Mouse (Mus musculus): ENCODE results near the gene Vasp. TPM values are rescaled to one million over a fixed set of nuclear protein-coding genes. Genes with fewer than 3 reads are reported as not detected.

Gene Vasp
- total and polyA plus RNA-seq, 3 experiments: 25.1 to 51.5 (median 30.8) TPM

DNA sequence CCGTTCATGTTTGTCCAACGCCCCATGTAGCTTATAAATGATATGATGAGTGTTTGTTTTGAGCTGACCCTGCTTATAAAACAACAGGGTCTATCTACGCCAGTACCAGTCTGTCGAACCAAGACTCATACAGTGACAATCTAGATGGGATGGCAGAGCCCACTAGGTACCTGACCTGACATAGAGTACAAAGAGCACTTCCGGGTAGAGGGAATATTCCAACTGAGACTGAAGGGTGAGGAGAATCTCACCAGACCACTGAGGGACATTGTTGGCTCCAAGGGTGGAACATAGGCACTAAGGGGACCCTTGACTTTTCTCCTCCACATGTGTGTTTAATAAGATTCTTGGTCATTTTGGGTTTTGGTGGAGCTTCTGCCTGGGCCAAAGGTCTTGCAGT is 42.2 kb downstream of the Vasp start:
- Histone ChIP-seq H3K79me2 (replicated peaks; ENCODE audit: control insufficient read depth, insufficient read depth, low read length) (peaks cover 1% of the 10 kb centered on the region; the same call in 1 of the 2 replicates), H3K4me1 (ENCODE audit: control insufficient read depth, insufficient read depth, low read length) (peaks cover 9% of the 10 kb centered on the region; the same call in 1 of the 2 replicates), H3K36me3 (ENCODE audit: control insufficient read depth, insufficient read depth, low read length) (no peaks in the 10 kb centered on the region; the same call in 1 of the 2 replicates), H3K27ac (peak overlapping the region; percentile 100), H3K4me3 (peak overlapping the region; percentile 84), H3K27me3 (ENCODE audit: control insufficient read depth, insufficient read depth, low read length) (no peaks in the 10 kb centered on the region), H3K9ac (ENCODE audit: low read depth, low read length) (peak overlapping the region; percentile 74)
- no peak for DNase-seq
- TF ChIP-seq EP300 (IDR thresholded peaks at IDR 0.05; ENCODE audit: insufficient read depth, low read depth, low read length) (no peak), CTCF (IDR thresholded peaks at IDR 0.05) (no peak), POLR2A (IDR thresholded peaks at IDR 0.05; ENCODE audit: insufficient read depth, low read depth, low read length) (no peak)
- 20% methylated on average over 5 of the region's 5 CpGs for WGBS
- intact Hi-C loops (cut with DNase I): loop anchor here (2.0 to 5.0 kb wide), 3 partner anchors 41 to 133 kb away; partner anchors contain the start of genes Ercc1 and Vasp

- TF ChIP-seq POLR2A (IDR thresholded peaks at IDR 0.05; ENCODE audit: insufficient read depth, low read depth, low read length): peak; percentile 79
- TF ChIP-seq EP300 (IDR thresholded peaks at IDR 0.05; ENCODE audit: insufficient read depth, low read depth, low read length): 0 out of 2 replicates have a peak, but pooled peaks have one; percentile 4
- TF ChIP-seq CTCF (IDR thresholded peaks at IDR 0.05): no peak
- H3K36me3 ChIP-seq (ENCODE audit: control insufficient read depth, insufficient read depth, low read length): no peaks in the 10 kb centered on the region; the same call in 1 of the 2 replicates
These were observed 42.8 kb downstream of the Vasp start for GRCm38 (mm10) chr7:19228793-19229148.

DNA sequence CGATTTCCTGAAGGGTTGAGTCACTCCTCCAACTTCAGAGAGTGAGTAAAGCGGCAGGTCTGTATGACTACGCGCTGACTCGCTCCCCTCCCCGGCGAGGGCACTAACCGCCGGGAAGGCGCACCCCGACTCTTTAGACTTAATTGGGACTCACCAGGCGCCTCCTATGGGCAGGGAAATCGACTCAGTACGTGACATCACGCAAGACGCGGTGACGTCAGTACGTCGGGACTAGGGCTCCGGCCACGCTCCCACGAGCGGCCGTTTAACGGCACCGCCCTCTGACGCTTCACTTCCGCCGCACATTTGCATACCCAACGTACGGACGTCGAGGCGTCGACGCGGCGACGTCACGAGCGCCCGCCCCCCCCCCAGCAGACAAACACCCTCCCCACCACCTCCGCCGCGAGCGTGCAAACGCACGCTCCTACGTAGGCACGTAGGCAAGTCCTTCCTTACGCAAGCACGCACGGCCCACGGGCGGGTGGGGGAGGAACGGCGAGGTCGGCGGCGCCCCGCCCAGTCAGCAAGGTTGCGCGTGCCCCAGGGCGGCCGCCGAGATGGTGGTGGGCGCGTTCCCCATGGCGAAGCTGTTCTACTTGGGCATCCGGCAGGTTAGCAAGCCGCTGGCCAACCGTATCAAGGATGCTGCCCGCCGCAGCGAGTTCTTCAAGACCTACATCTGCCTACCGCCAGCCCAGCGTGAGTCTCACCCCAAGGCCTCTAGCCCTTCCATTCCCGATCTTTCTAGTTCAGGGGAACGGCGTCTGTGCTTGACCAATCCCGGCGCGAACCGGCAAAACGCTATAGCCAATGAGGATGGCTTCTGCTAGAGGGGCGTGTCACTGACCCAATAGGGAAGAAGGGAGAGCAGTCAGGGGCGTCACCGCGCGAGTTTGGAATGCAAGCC is 43.5 kb downstream of the Vasp start, which contains the start of gene Opa3:
TSS of gene Opa3 (plus strand) at position 452 of the 910 bp plus-strand sequence.
- Histone ChIP-seq H3K27ac (peak within 1 kb of the TSS; percentile 100), H3K79me2 (replicated peaks; ENCODE audit: control insufficient read depth, insufficient read depth, low read length) (peaks cover 1% of the 10 kb centered on the region; the same call in 1 of the 2 replicates), H3K4me3 (peak within 1 kb of the TSS; percentile 84), H3K9ac (ENCODE audit: low read depth, low read length) (peak within 1 kb of the TSS; percentile 82), H3K36me3 (ENCODE audit: control insufficient read depth, insufficient read depth, low read length) (no peaks in the 10 kb centered on the region; the same call in 1 of the 2 replicates), H3K4me1 (ENCODE audit: control insufficient read depth, insufficient read depth, low read length) (peaks cover 9% of the 10 kb centered on the region; the same call in 1 of the 2 replicates), H3K27me3 (ENCODE audit: control insufficient read depth, insufficient read depth, low read length) (no peaks in the 10 kb centered on the region)
- DNase-seq: peak; percentile 98 to 99
- WGBS: under 1% methylated on average over 91 of the region's 91 CpGs
- peak; percentile 99 for TF ChIP-seq POLR2A (IDR thresholded peaks at IDR 0.05; ENCODE audit: insufficient read depth, low read depth, low read length)
- peak; percentile 88 for TF ChIP-seq EP300 (IDR thresholded peaks at IDR 0.05; ENCODE audit: insufficient read depth, low read depth, low read length)
- peak; percentile 75 for TF ChIP-seq CTCF (IDR thresholded peaks at IDR 0.05)
- intact Hi-C loops (cut with DNase I): loop anchor here (2.0 to 5.0 kb wide), 3 partner anchors 43 to 134 kb away; partner anchors contain the start of genes Ercc1 and Vasp

More at GRCm38 (mm10) chr7:19228793-19229148, 42.8 kb downstream of the Vasp start:
- peak overlapping the region; percentile 100 for H3K27ac ChIP-seq
- WGBS: under 1% methylated on average over 14 of the region's 14 CpGs
- H3K4me1 ChIP-seq (ENCODE audit: control insufficient read depth, insufficient read depth, low read length): peaks cover 9% of the 10 kb centered on the region; the same call in 1 of the 2 replicates
- intact Hi-C loops (cut with DNase I): loop anchor here (2.0 to 5.0 kb wide), 3 partner anchors 42 to 134 kb away; partner anchors contain the start of genes Ercc1 and Vasp
- peak overlapping the region; percentile 74 for H3K9ac ChIP-seq (ENCODE audit: low read depth, low read length)
- peak overlapping the region; percentile 84 for H3K4me3 ChIP-seq
- no peaks in the 10 kb centered on the region for H3K27me3 ChIP-seq (ENCODE audit: control insufficient read depth, insufficient read depth, low read length)
- DNase-seq: no peak
- H3K79me2 ChIP-seq (replicated peaks; ENCODE audit: control insufficient read depth, insufficient read depth, low read length): peaks cover 1% of the 10 kb centered on the region; the same call in 1 of the 2 replicates

- no peaks in the 10 kb centered on the region; the same call in 1 of the 2 replicates for H3K36me3 ChIP-seq (ENCODE audit: control insufficient read depth, insufficient read depth, low read length)
- peaks cover 8% of the 10 kb centered on the region; the same call in 1 of the 2 replicates for H3K4me1 ChIP-seq (ENCODE audit: control insufficient read depth, insufficient read depth, low read length)
- peak overlapping the region; percentile 100 for H3K27ac ChIP-seq
- peak; percentile 45 to 60 for DNase-seq
- H3K4me3 ChIP-seq: peak overlapping the region; percentile 71
- WGBS: 9% methylated on average over 20 of the region's 20 CpGs
- TF ChIP-seq CTCF (IDR thresholded peaks at IDR 0.05) (no peak), EP300 (IDR thresholded peaks at IDR 0.05; ENCODE audit: insufficient read depth, low read depth, low read length) (0 out of 2 replicates have a peak, but pooled peaks have one; percentile 27), POLR2A (IDR thresholded peaks at IDR 0.05; ENCODE audit: insufficient read depth, low read depth, low read length) (no peak)
- no peaks in the 10 kb centered on the region; the same call in 1 of the 2 replicates for H3K79me2 ChIP-seq (replicated peaks; ENCODE audit: control insufficient read depth, insufficient read depth, low read length)
- intact Hi-C loops (cut with DNase I): loop anchor here (5.0 kb wide), 2 partner anchors 115 to 135 kb away; partner anchors contain the start of gene Ercc1
- peak overlapping the region; percentile 82 for H3K9ac ChIP-seq (ENCODE audit: low read depth, low read length)
- H3K27me3 ChIP-seq (ENCODE audit: control insufficient read depth, insufficient read depth, low read length): no peaks in the 10 kb centered on the region
These were observed 44.5 kb downstream of the Vasp start for GRCm38 (mm10) chr7:19226817-19227797.

DNA sequence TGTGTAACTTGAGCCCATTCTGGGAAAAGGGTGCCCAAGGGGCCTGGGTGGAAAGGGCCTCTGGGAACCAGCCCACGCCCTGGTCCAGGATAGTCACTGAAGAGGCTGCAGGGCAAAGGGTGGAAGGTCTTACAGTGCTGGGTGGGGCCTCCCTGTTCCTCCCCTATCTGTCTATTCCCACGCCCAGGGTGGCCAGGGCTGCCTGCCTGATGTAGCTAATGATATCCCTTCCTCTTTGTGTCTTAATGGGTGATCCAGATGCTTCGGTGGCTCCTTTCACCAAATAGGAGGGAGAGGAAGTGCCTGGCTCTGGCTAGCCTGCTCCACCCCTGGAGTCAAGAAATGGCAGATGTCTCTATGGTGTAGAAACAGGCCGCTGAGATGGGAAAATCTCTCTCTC is 46.7 kb downstream of the Vasp start:
- TF ChIP-seq CTCF (IDR thresholded peaks at IDR 0.05) (no peak), POLR2A (IDR thresholded peaks at IDR 0.05; ENCODE audit: insufficient read depth, low read depth, low read length) (no peak), EP300 (IDR thresholded peaks at IDR 0.05; ENCODE audit: insufficient read depth, low read depth, low read length) (0 out of 2 replicates have a peak, but pooled peaks have one; percentile 54)
- intact Hi-C loops (cut with DNase I): loop anchor here (1.0 to 5.0 kb wide), 3 partner anchors 11 to 137 kb away; partner anchors contain the start of gene Ercc1
- H3K27ac ChIP-seq: peak overlapping the region; percentile 54
- no peak overlapping the region for H3K4me3 ChIP-seq
- no peaks in the 10 kb centered on the region; the same call in 1 of the 2 replicates for H3K36me3 ChIP-seq (ENCODE audit: control insufficient read depth, insufficient read depth, low read length)
- H3K4me1 ChIP-seq (ENCODE audit: control insufficient read depth, insufficient read depth, low read length): peaks cover 7% of the 10 kb centered on the region; the same call in 1 of the 2 replicates
- no peaks in the 10 kb centered on the region for H3K27me3 ChIP-seq (ENCODE audit: control insufficient read depth, insufficient read depth, low read length)
- DNase-seq: peak; percentile 35 to 41
- WGBS: 65% methylated on average over 4 of the region's 4 CpGs
- no peak overlapping the region for H3K9ac ChIP-seq (ENCODE audit: low read depth, low read length)
- no peaks in the 10 kb centered on the region; the same call in none of the 2 replicates for H3K79me2 ChIP-seq (replicated peaks; ENCODE audit: control insufficient read depth, insufficient read depth, low read length)
